Comparison of ENCODE assay signal across 8 mouse cellular contexts in genomic region chr19:5794771-5795576, GRCm38 (mm10). TPM values are rescaled to one million over a fixed set of nuclear protein-coding genes. Genes with fewer than 3 reads are reported as not detected.
DNase-seq lines count a peak whose midpoint lies in the region; ATAC-seq and TF ChIP-seq lines count a peak whose summit lies in the region.

No protein-coding gene starts in this region.

- no peaks in the 10 kb centered on the region; the same call in 1 of the 2 replicates for H3K4me1 ChIP-seq in bone marrow, adult 2 months (ENCODE audit: control insufficient read depth, insufficient read depth, low read length)
- H3K4me1 ChIP-seq in forebrain, embryonic 14.5 days (ENCODE audit: control insufficient read depth, insufficient read depth, low read length), result peaks cover 20% of the 10 kb centered on the region
- peaks cover 56% of the 10 kb centered on the region for H3K4me1 ChIP-seq in megakaryocyte, embryonic 14.5 days

- no peaks in the 10 kb centered on the region for H3K9me3 ChIP-seq in forebrain, embryonic 14.5 days (replicated peaks; ENCODE audit: control insufficient read depth, low read length)
- H3K9me3 ChIP-seq in megakaryocyte, embryonic 14.5 days, result no peaks in the 10 kb centered on the region

- peak overlapping the region; percentile 65 for H3K27ac ChIP-seq in bone marrow, adult 2 months (ENCODE audit: control insufficient read depth, insufficient read depth, low read depth, low read length, poor library complexity)
- no peak overlapping the region for H3K27ac ChIP-seq in forebrain, embryonic 14.5 days (ENCODE audit: low read depth, low read length)

- peak; percentile 26 for DNase-seq in gastrocnemius, postnatal 25 days
- no peak for DNase-seq in gastrocnemius, postnatal 4 days (ENCODE audit: low spot score in 2 of 2)
- peak; percentile 28 for DNase-seq in forebrain, embryonic 14.5 days (ENCODE audit: low spot score)
- DNase-seq in kidney, adult 9 months, result peak; percentile 54
- DNase-seq in ovary, postnatal 14 days (ENCODE audit: low spot score), result no peak
- DNase-seq in spleen, adult 12 weeks (ENCODE audit: low spot score), result no peak

- H3K27me3 ChIP-seq in forebrain, embryonic 14.5 days (replicated peaks; ENCODE audit: control insufficient read depth, insufficient read depth, low read length), result no peaks in the 10 kb centered on the region
- no peaks in the 10 kb centered on the region for H3K27me3 ChIP-seq in megakaryocyte, embryonic 14.5 days (replicated peaks)

- peak; percentile 24 for ATAC-seq in forebrain, embryonic 14.5 days

- H3K36me3 ChIP-seq in forebrain, embryonic 14.5 days (ENCODE audit: control insufficient read depth, insufficient read depth, low read length), result peaks cover 48% of the 10 kb centered on the region
- peaks cover 54% of the 10 kb centered on the region for H3K36me3 ChIP-seq in megakaryocyte, embryonic 14.5 days (replicated peaks; ENCODE audit: low read length)

- H3K9ac ChIP-seq in forebrain, embryonic 14.5 days (ENCODE audit: low read length), result peak overlapping the region; percentile 79

- TF ChIP-seq POLR2A in bone marrow, adult 2 months (IDR thresholded peaks at IDR 0.05; ENCODE audit: borderline replicate concordance, control insufficient read depth, low read depth, low read length), result no peak

- peak overlapping the region; percentile 77 for H3K4me2 ChIP-seq in forebrain, embryonic 14.5 days (ENCODE audit: low read length)

- no peak overlapping the region for H3K4me3 ChIP-seq in bone marrow, adult 2 months (replicated peaks; ENCODE audit: control insufficient read depth, low read depth, low read length)
- no peak overlapping the region; the same call in 1 of the 2 replicates for H3K4me3 ChIP-seq in forebrain, embryonic 14.5 days (ENCODE audit: low read depth, low read length)
- H3K4me3 ChIP-seq in megakaryocyte, embryonic 14.5 days (replicated peaks), result peak overlapping the region; percentile 82

- no peak for TF ChIP-seq CTCF in bone marrow, adult 2 months (IDR thresholded peaks at IDR 0.05; ENCODE audit: control insufficient read depth, insufficient read depth, low read length)

- WGBS in bone marrow, adult 2 months, result 24% methylated on average over 5 of the region's 5 CpGs
- WGBS in forebrain, embryonic 14.5 days, result 38% methylated on average over 5 of the region's 5 CpGs

RNA-seq across cellular contexts. Expression of gene Scyl1, which starts 23.8 kb away (rescaled TPM):
- 10 to 100 TPM; 62.2 to 62.8 TPM for total RNA-seq in gastrocnemius, postnatal 25 days (2021)
- total RNA-seq in gastrocnemius, postnatal 4 days (2021), result 10 to 100 TPM; 71.7 to 75.6 TPM
- 26.8 and 38.8 TPM in 2 replicates for polyA plus RNA-seq in bone marrow, adult 2 months (2011; ENCODE audit: insufficient read depth, insufficient read length, low replicate concordance, missing spikeins)
- 56.1 and 67.9 TPM in 2 replicates for polyA plus RNA-seq in forebrain, embryonic 14.5 days (2014; fragmentation: Nextera tagmentation; extraction: Ambion mirVana)
- polyA plus RNA-seq in megakaryocyte, embryonic 14.5 days (2012; ENCODE audit: insufficient read depth, low replicate concordance), result 30.0 and 71.8 TPM in 2 replicates

RNA-seq across cellular contexts. Expression of gene Ltbp3, which starts 54.3 kb away (rescaled TPM):
- 10 to 100 TPM; 45.7 to 49.6 TPM for total RNA-seq in gastrocnemius, postnatal 25 days (2021)
- total RNA-seq in gastrocnemius, postnatal 4 days (2021), result 100 to 1,000 TPM; 116 to 137 TPM
- polyA plus RNA-seq in bone marrow, adult 2 months (2011; ENCODE audit: insufficient read depth, insufficient read length, low replicate concordance, missing spikeins), result 10.5 and 13.4 TPM in 2 replicates
- 8.5 and 10.7 TPM in 2 replicates for polyA plus RNA-seq in forebrain, embryonic 14.5 days (2014; fragmentation: Nextera tagmentation; extraction: Ambion mirVana)
- polyA plus RNA-seq in megakaryocyte, embryonic 14.5 days (2012; ENCODE audit: insufficient read depth, low replicate concordance), result 1.3 and 7.9 TPM in 2 replicates

Comparison
In these comparisons a context has a peak if more than half of its experiments do, and no peak if none do; other contexts are left out.
1. DNase-seq: peak in gastrocnemius, postnatal 25 days (single experiment), forebrain, embryonic 14.5 days (single experiment) and kidney, adult 9 months (single experiment); none in gastrocnemius, postnatal 4 days (0 of 2), ovary, postnatal 14 days (single experiment) and spleen, adult 12 weeks (single experiment).